Mouse (Mus musculus): Measurements from ENCODE around the gene Gmip. TPM values are rescaled to one million over a fixed set of nuclear protein-coding genes. Genes with fewer than 3 reads are reported as not detected.

The Gmip gene
- polyA plus RNA-seq, 1 experiment from 2014 or later, result 16.0 TPM

DNA sequence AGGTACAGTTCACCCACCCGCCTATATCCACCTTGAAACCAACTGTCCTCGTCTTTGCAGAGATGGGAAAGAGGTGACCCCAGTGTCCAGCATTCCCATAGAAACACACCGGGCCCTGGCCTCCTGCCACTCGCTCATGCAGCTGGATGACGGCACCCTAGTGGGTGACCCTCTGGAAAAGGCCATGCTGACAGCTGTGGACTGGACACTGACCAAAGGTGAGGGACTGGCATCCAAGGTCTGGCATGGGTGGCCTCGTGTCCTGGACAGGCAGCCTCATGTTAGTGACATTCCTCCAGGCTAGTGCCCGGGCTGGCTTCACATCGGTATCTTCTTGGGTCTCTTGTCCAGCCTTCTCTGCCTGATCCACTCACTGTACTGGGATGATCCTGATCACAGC, 9.2 kb upstream of the Gmip start:
- Histone ChIP-seq H3K27ac (ENCODE audit: low read depth, low read length) (no peak overlapping the region), H3K4me1 (ENCODE audit: control insufficient read depth, insufficient read depth, low read length) (no peaks in the 10 kb centered on the region), H3K9ac (ENCODE audit: low read length) (no peak overlapping the region), H3K4me3 (ENCODE audit: low read depth, low read length) (no peak overlapping the region), H3K4me2 (ENCODE audit: low read length) (no peak overlapping the region), H3K36me3 (ENCODE audit: control insufficient read depth, insufficient read depth, low read length) (peaks cover 100% of the 10 kb centered on the region), H3K9me3 (replicated peaks; ENCODE audit: control insufficient read depth, low read length) (no peaks in the 10 kb centered on the region), H3K27me3 (replicated peaks; ENCODE audit: control insufficient read depth, insufficient read depth, low read length) (no peaks in the 10 kb centered on the region)
- DNase-seq (ENCODE audit: low spot score) (no peak), ATAC-seq (no peak)
- 93% methylated on average over 8 of the region's 8 CpGs for WGBS

GRCm38 (mm10) chr8:69799946-69800345, 8.5 kb upstream of the Gmip start:
- WGBS, result 94% methylated on average over 5 of the region's 5 CpGs
- no peak overlapping the region for H3K4me3 ChIP-seq (ENCODE audit: low read depth, low read length)
- no peak overlapping the region for H3K4me2 ChIP-seq (ENCODE audit: low read length)
- H3K9ac ChIP-seq (ENCODE audit: low read length), result no peak overlapping the region
- DNase-seq (ENCODE audit: low spot score) (no peak), ATAC-seq (no peak)
- no peaks in the 10 kb centered on the region for H3K4me1 ChIP-seq (ENCODE audit: control insufficient read depth, insufficient read depth, low read length)
- no peaks in the 10 kb centered on the region for H3K27me3 ChIP-seq (replicated peaks; ENCODE audit: control insufficient read depth, insufficient read depth, low read length)
- no peak overlapping the region for H3K27ac ChIP-seq (ENCODE audit: low read depth, low read length)
- peaks cover 98% of the 10 kb centered on the region for H3K36me3 ChIP-seq (ENCODE audit: control insufficient read depth, insufficient read depth, low read length)
- H3K9me3 ChIP-seq (replicated peaks; ENCODE audit: control insufficient read depth, low read length), result no peaks in the 10 kb centered on the region

GRCm38 (mm10) chr8:69801796-69802195, 6.7 kb upstream of the Gmip start:
- DNase-seq (ENCODE audit: low spot score) (no peak), ATAC-seq (no peak)
- 97% methylated on average over 4 of the region's 4 CpGs for WGBS
- Histone ChIP-seq H3K36me3 (ENCODE audit: control insufficient read depth, insufficient read depth, low read length) (peaks cover 98% of the 10 kb centered on the region), H3K4me3 (ENCODE audit: low read depth, low read length) (no peak overlapping the region), H3K9ac (ENCODE audit: low read length) (no peak overlapping the region), H3K4me2 (ENCODE audit: low read length) (no peak overlapping the region), H3K27ac (ENCODE audit: low read depth, low read length) (no peak overlapping the region), H3K4me1 (ENCODE audit: control insufficient read depth, insufficient read depth, low read length) (no peaks in the 10 kb centered on the region), H3K9me3 (replicated peaks; ENCODE audit: control insufficient read depth, low read length) (no peaks in the 10 kb centered on the region), H3K27me3 (replicated peaks; ENCODE audit: control insufficient read depth, insufficient read depth, low read length) (no peaks in the 10 kb centered on the region)

DNA sequence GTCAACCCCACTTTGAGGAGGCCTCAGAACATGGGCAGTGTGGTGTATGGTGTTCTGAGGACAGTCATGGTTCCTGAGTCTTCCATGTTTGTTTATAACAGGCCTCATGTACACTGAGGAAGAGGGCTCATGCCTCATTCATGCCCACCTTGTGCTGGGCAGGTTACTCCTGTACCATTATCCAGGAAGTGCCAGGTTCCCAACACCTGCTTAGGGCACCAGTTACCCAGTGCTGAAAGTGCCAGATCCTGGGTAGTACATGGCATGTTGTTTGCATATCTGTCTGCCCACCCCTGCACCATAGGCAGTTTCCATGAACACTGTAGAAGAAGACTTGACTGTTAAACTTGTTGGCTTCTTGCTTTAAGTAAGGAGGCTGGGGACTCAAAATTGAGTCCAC, 6.3 kb upstream of the Gmip start:
- peaks cover 98% of the 10 kb centered on the region for H3K36me3 ChIP-seq (ENCODE audit: control insufficient read depth, insufficient read depth, low read length)
- H3K27me3 ChIP-seq (replicated peaks; ENCODE audit: control insufficient read depth, insufficient read depth, low read length), result no peaks in the 10 kb centered on the region
- H3K9me3 ChIP-seq (replicated peaks; ENCODE audit: control insufficient read depth, low read length), result no peaks in the 10 kb centered on the region
- H3K27ac ChIP-seq (ENCODE audit: low read depth, low read length), result no peak overlapping the region
- H3K4me1 ChIP-seq (ENCODE audit: control insufficient read depth, insufficient read depth, low read length), result no peaks in the 10 kb centered on the region
- no peak for DNase-seq (ENCODE audit: low spot score)
- H3K4me2 ChIP-seq (ENCODE audit: low read length), result no peak overlapping the region
- H3K9ac ChIP-seq (ENCODE audit: low read length), result no peak overlapping the region
- no peak overlapping the region for H3K4me3 ChIP-seq (ENCODE audit: low read depth, low read length)
- no peak for ATAC-seq

- ATAC-seq, result no peak
- 95% methylated on average over 7 of the region's 7 CpGs for WGBS
Observed at GRCm38 (mm10) chr8:69803366-69803765, 5.1 kb upstream of the Gmip start.

DNA sequence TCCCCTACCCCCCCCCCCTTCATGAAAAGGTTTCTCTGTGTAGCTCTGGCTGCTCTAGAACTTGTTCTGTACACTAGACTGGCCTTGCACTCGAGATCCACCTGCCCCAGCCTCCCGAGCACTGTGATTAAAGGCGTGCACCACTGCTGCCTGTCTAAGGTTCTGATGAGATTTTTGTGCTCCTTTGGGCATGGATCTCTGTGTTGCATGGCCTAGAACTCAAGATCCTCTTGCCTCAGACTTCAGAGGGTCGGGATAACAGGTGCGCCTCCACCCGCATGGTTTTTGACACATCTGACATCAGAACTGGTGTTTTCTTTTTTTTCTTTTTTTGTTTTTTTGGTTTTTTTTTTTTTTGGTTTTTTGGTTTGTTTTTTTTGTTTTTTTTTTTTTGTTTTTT, 3.9 kb upstream of the Gmip start:
- Histone ChIP-seq H3K4me2 (ENCODE audit: low read length) (no peak overlapping the region), H3K27me3 (replicated peaks; ENCODE audit: control insufficient read depth, insufficient read depth, low read length) (no peaks in the 10 kb centered on the region), H3K4me3 (ENCODE audit: low read depth, low read length) (no peak overlapping the region), H3K36me3 (ENCODE audit: control insufficient read depth, insufficient read depth, low read length) (peaks cover 84% of the 10 kb centered on the region), H3K9me3 (replicated peaks; ENCODE audit: control insufficient read depth, low read length) (no peaks in the 10 kb centered on the region), H3K9ac (ENCODE audit: low read length) (no peak overlapping the region), H3K4me1 (ENCODE audit: control insufficient read depth, insufficient read depth, low read length) (no peaks in the 10 kb centered on the region), H3K27ac (ENCODE audit: low read depth, low read length) (no peak overlapping the region)
- no peak for DNase-seq (ENCODE audit: low spot score)
- no peak for ATAC-seq
- WGBS, result 94% methylated on average over 6 of the region's 6 CpGs

More at GRCm38 (mm10) chr8:69803366-69803765, 5.1 kb upstream of the Gmip start:
- H3K9ac ChIP-seq (ENCODE audit: low read length), result no peak overlapping the region
- no peaks in the 10 kb centered on the region for H3K27me3 ChIP-seq (replicated peaks; ENCODE audit: control insufficient read depth, insufficient read depth, low read length)
- no peak overlapping the region for H3K27ac ChIP-seq (ENCODE audit: low read depth, low read length)
- H3K4me2 ChIP-seq (ENCODE audit: low read length), result no peak overlapping the region
- H3K4me3 ChIP-seq (ENCODE audit: low read depth, low read length), result no peak overlapping the region
- no peak for DNase-seq (ENCODE audit: low spot score)
- no peaks in the 10 kb centered on the region for H3K4me1 ChIP-seq (ENCODE audit: control insufficient read depth, insufficient read depth, low read length)
- no peaks in the 10 kb centered on the region for H3K9me3 ChIP-seq (replicated peaks; ENCODE audit: control insufficient read depth, low read length)
- H3K36me3 ChIP-seq (ENCODE audit: control insufficient read depth, insufficient read depth, low read length), result peaks cover 96% of the 10 kb centered on the region

GRCm38 (mm10) chr8:69805086-69805485, 3.4 kb upstream of the Gmip start:
- ATAC-seq, result no peak

GRCm38 (mm10) chr8:69805491-69805890, 3.0 kb upstream of the Gmip start:
- Histone ChIP-seq H3K4me1 (ENCODE audit: control insufficient read depth, insufficient read depth, low read length) (no peaks in the 10 kb centered on the region), H3K27me3 (replicated peaks; ENCODE audit: control insufficient read depth, insufficient read depth, low read length) (no peaks in the 10 kb centered on the region), H3K9me3 (replicated peaks; ENCODE audit: control insufficient read depth, low read length) (no peaks in the 10 kb centered on the region), H3K4me2 (ENCODE audit: low read length) (no peak overlapping the region), H3K9ac (ENCODE audit: low read length) (no peak overlapping the region), H3K27ac (ENCODE audit: low read depth, low read length) (no peak overlapping the region), H3K4me3 (ENCODE audit: low read depth, low read length) (no peak overlapping the region), H3K36me3 (ENCODE audit: control insufficient read depth, insufficient read depth, low read length) (peaks cover 75% of the 10 kb centered on the region)
- no peak for DNase-seq (ENCODE audit: low spot score)
- WGBS, result 95% methylated on average over 9 of the region's 9 CpGs
- ATAC-seq, result no peak

More at GRCm38 (mm10) chr8:69805086-69805485, 3.4 kb upstream of the Gmip start:
- Histone ChIP-seq H3K9ac (ENCODE audit: low read length) (no peak overlapping the region), H3K9me3 (replicated peaks; ENCODE audit: control insufficient read depth, low read length) (no peaks in the 10 kb centered on the region), H3K4me3 (ENCODE audit: low read depth, low read length) (no peak overlapping the region), H3K36me3 (ENCODE audit: control insufficient read depth, insufficient read depth, low read length) (peaks cover 79% of the 10 kb centered on the region), H3K27me3 (replicated peaks; ENCODE audit: control insufficient read depth, insufficient read depth, low read length) (no peaks in the 10 kb centered on the region), H3K4me2 (ENCODE audit: low read length) (no peak overlapping the region), H3K4me1 (ENCODE audit: control insufficient read depth, insufficient read depth, low read length) (no peaks in the 10 kb centered on the region), H3K27ac (ENCODE audit: low read depth, low read length) (no peak overlapping the region)
- 94% methylated on average over 10 of the region's 10 CpGs for whole genome bisulfite sequencing
- DNase-seq (ENCODE audit: low spot score), result no peak

GRCm38 (mm10) chr8:69807236-69807635, 1.2 kb upstream of the Gmip start:
- ATAC-seq, result no peak
- peaks cover 67% of the 10 kb centered on the region for H3K36me3 ChIP-seq (ENCODE audit: control insufficient read depth, insufficient read depth, low read length)
- H3K4me1 ChIP-seq (ENCODE audit: control insufficient read depth, insufficient read depth, low read length), result no peaks in the 10 kb centered on the region
- H3K27me3 ChIP-seq (replicated peaks; ENCODE audit: control insufficient read depth, insufficient read depth, low read length), result no peaks in the 10 kb centered on the region
- no peak for DNase-seq (ENCODE audit: low spot score)
- H3K27ac ChIP-seq (ENCODE audit: low read depth, low read length), result no peak overlapping the region
- WGBS, result 94% methylated on average over 5 of the region's 5 CpGs
- no peak overlapping the region for H3K9ac ChIP-seq (ENCODE audit: low read length)
- H3K4me3 ChIP-seq (ENCODE audit: low read depth, low read length), result no peak overlapping the region
- H3K9me3 ChIP-seq (replicated peaks; ENCODE audit: control insufficient read depth, low read length), result no peaks in the 10 kb centered on the region
- no peak overlapping the region for H3K4me2 ChIP-seq (ENCODE audit: low read length)
